Mouse (Mus musculus): ENCODE measurements around the gene Mrpl55.

GRCm38 (mm10) chr11:59228122-59228953 is 26.1 kb downstream of the Mrpl55 start, which contains the start of gene Arf1:
- TF ChIP-seq TCF12 (IDR thresholded peaks at IDR 0.05; ENCODE audit: low read depth, low read length) = peak; percentile 84
- peak; percentile 68; the same call in 1 of the 2 replicates for TF ChIP-seq E2F4 (IDR thresholded peaks at IDR 0.05; ENCODE audit: borderline replicate concordance, low read depth, low read length)
- peak; percentile 94 to 97; a peak in 3 of 4 replicates for TF ChIP-seq POLR2A (IDR thresholded peaks at IDR 0.05; ENCODE audit: control insufficient read depth in 1 of 2, insufficient read depth in 1 of 2, low read depth in 1 of 2, low read length in 2 of 2, poor library complexity in 1 of 2)
- no peak for TF ChIP-seq CTCF (IDR thresholded peaks at IDR 0.05 in 2 of 3, conservative IDR thresholded peaks at IDR 0.05 in 1 of 3; ENCODE audit: control insufficient read depth in 1 of 3, insufficient read depth in 1 of 3, low read depth in 2 of 3, low read length in 3 of 3, poor library complexity in 1 of 3, severe bottlenecking in 1 of 3)
- TF ChIP-seq RCOR1 (IDR thresholded peaks at IDR 0.05; ENCODE audit: low read depth, low read length) = peak; percentile 40; the same call in 1 of the 2 replicates
- no peak for TF ChIP-seq ZKSCAN1 (IDR thresholded peaks at IDR 0.05; ENCODE audit: low read depth, low read length)
- peak; percentile 14; the same call in 1 of the 2 replicates for TF ChIP-seq MAZ (IDR thresholded peaks at IDR 0.05; ENCODE audit: low read depth, low read length)
- peak; percentile 95 for TF ChIP-seq HCFC1 (IDR thresholded peaks at IDR 0.05; ENCODE audit: low read depth, low read length)
- TF ChIP-seq POLR2AphosphoS5 (IDR thresholded peaks at IDR 0.05; ENCODE audit: borderline replicate concordance, low read depth, low read length) = no peak
- peak in 1 of 2 experiments; percentile 51; a peak in 2 of 4 replicates for TF ChIP-seq EP300 (IDR thresholded peaks at IDR 0.05; ENCODE audit: low read depth in 1 of 2, low read length in 2 of 2)
- no peak for TF ChIP-seq MAFK (IDR thresholded peaks at IDR 0.05; ENCODE audit: borderline replicate concordance, low read depth, low read length)
